23 mouse cellular contexts compared by ENCODE assay signal in the genomic region with DNA sequence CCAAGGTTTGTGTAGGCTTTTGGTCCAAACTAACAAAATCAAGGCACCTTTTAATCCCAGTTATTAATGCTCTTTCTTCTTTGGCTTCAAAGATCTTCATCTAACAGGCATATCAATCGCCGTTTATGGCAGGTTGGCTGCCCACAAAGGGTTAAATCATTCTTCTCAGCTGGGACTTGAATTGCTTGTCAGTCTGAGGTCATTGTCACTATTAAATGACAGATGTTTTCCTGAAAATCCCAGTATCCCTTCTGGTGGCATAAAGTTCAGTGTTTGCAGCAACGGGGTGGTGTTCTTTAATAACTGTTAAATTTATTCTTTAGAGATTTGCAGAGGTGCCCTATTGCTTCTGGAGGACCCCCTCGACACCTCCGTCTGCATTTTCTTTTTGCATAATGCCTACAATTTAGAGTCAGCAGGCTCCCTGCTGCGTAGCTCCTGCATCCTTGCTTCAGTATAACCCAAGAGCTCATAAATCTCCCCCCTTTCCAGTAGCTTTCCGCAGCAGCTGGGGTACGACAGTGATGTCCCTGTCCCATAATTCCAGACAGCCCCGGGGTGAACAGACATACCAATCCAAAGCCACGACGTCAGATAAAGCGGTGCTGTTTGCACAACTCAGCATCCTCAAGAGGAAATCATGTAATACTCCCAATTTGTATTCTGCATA. TPM values are rescaled to one million over a fixed set of nuclear protein-coding genes. Genes with fewer than 3 reads are reported as not detected.
A peak's percentile ranks its signal among the peaks of the same experiment; 100 is the strongest.
DNase-seq lines count a peak whose midpoint lies in the region; ATAC-seq and TF ChIP-seq lines count a peak whose summit lies in the region.
"Had no signal": no experiment of that assay in that cellular context is flagged by ENCODE, and none has a peak within 500 bp of the region (broad histone marks: within the 10 kb centered on the region; RNA-seq: fewer than 3 reads in every experiment).

No protein-coding gene starts in this region.

- H3K4me1 ChIP-seq in hindbrain, embryonic 12.5 days = peaks cover 9% of the 10 kb centered on the region
- peaks cover 13% of the 10 kb centered on the region for H3K4me1 ChIP-seq in neural tube, embryonic 12.5 days
- H3K4me1 ChIP-seq: heart, embryonic 15.5 days had no signal

- H3K27ac ChIP-seq in hindbrain, embryonic 12.5 days = 0 out of 2 replicates have a peak overlapping the region, but pooled peaks have one; percentile 17
- H3K27ac ChIP-seq in neural tube, embryonic 12.5 days = no peak overlapping the region
- H3K27ac ChIP-seq: heart, embryonic 15.5 days; left cerebral cortex, adult 2 months had no signal

- ATAC-seq in hindbrain, embryonic 12.5 days (ENCODE audit: low FRiP score) = peak; percentile 61
- ATAC-seq in neural tube, embryonic 12.5 days (ENCODE audit: low FRiP score, low read depth) = peak; percentile 91
- ATAC-seq: forebrain, embryonic 16.5 days; intestine, postnatal 0 days had no signal

- no peak overlapping the region for H3K9ac ChIP-seq in hindbrain, embryonic 12.5 days
- no peak overlapping the region for H3K9ac ChIP-seq in neural tube, embryonic 12.5 days
- H3K9ac ChIP-seq: heart, embryonic 15.5 days had no signal

- H3K4me3 ChIP-seq in hindbrain, embryonic 12.5 days = no peak overlapping the region
- no peak overlapping the region for H3K4me3 ChIP-seq in neural tube, embryonic 12.5 days
- H3K4me3 ChIP-seq: heart, embryonic 15.5 days; left cerebral cortex, adult 2 months; myocyte had no signal

- 39% methylated on average over 12 of the region's 12 CpGs for WGBS in hindbrain, embryonic 12.5 days
- WGBS in neural tube, embryonic 12.5 days = 24% methylated on average over 12 of the region's 12 CpGs

- TF ChIP-seq POLR2A in brain, embryonic 14.5 days (IDR thresholded peaks at IDR 0.05; ENCODE audit: borderline replicate concordance, extremely low read depth, insufficient read depth, insufficient read length, poor library complexity, severe bottlenecking) = no peak

- peak; percentile 43 for DNase-seq in kidney, postnatal 10 days
- DNase-seq in kidney, adult 18-20 months = no peak
- peak; percentile 60 for DNase-seq in brain, embryonic 14.5 days (ENCODE audit: low read depth)
- no peak for DNase-seq in left cerebral cortex, adult 11 months (ENCODE audit: low spot score)
- DNase-seq in adrenal gland, postnatal 4 days (ENCODE audit: low spot score in 2 of 2) = no peak
- DNase-seq: adrenal gland, postnatal 36 days; cerebellum, adult 9-10 months; gastrocnemius, postnatal 25 days; kidney, postnatal 36 days; lung, adult 18-20 months; lung, postnatal 14 days; right cerebral cortex, postnatal 14 days; spleen, adult 18-20 months; thymus, adult 18-20 months; thymus, postnatal 4 days had no signal

- H3K36me3 ChIP-seq in hindbrain, embryonic 12.5 days = peaks cover 19% of the 10 kb centered on the region
- peaks cover 21% of the 10 kb centered on the region for H3K36me3 ChIP-seq in neural tube, embryonic 12.5 days

- H3K27me3 ChIP-seq in hindbrain, embryonic 12.5 days = no peaks in the 10 kb centered on the region
- H3K27me3 ChIP-seq in neural tube, embryonic 12.5 days (replicated peaks) = no peaks in the 10 kb centered on the region
- H3K27me3 ChIP-seq: heart, embryonic 15.5 days had no signal

- no peaks in the 10 kb centered on the region for H3K9me3 ChIP-seq in hindbrain, embryonic 12.5 days (replicated peaks)
- no peaks in the 10 kb centered on the region for H3K9me3 ChIP-seq in neural tube, embryonic 12.5 days
- H3K9me3 ChIP-seq: heart, embryonic 15.5 days had no signal

- TF ChIP-seq CTCF in brain, embryonic 14.5 days (IDR thresholded peaks at IDR 0.05; ENCODE audit: borderline replicate concordance, extremely low read depth, insufficient read depth, insufficient read length) = no peak

- H3K4me2 ChIP-seq in hindbrain, embryonic 12.5 days (replicated peaks) = no peak overlapping the region
- no peak overlapping the region; the same call in 1 of the 2 replicates for H3K4me2 ChIP-seq in neural tube, embryonic 12.5 days (replicated peaks)
- H3K4me2 ChIP-seq: heart, embryonic 15.5 days; liver, embryonic 11.5 days had no signal

RNA-seq across cellular contexts. Expression of a gene that starts 46.6 kb away (rescaled TPM):
- 51.5 and 58.9 TPM in 2 replicates for polyA plus RNA-seq in brain, embryonic 14.5 days (2012; rRNA removed)
- polyA plus RNA-seq in hindbrain, embryonic 12.5 days (2016; fragmentation: Nextera tagmentation; extraction: Ambion mirVana) = 64.7 and 65.6 TPM in 2 replicates
- polyA plus RNA-seq in neural tube, embryonic 12.5 days (2016; fragmentation: Nextera tagmentation; extraction: Ambion mirVana) = 55.5 and 64.5 TPM in 2 replicates
- total RNA-seq in adrenal gland, postnatal 4 days (2021) = 10 to 100 TPM; 47.2 to 51.6 TPM

Comparison
In these comparisons a context has a peak if more than half of its experiments do, and no peak if none do; other contexts are left out.
1. DNase-seq: peak in kidney, postnatal 10 days (single experiment) and brain, embryonic 14.5 days (single experiment); none in kidney, adult 18-20 months (single experiment), left cerebral cortex, adult 11 months (single experiment) and adrenal gland, postnatal 4 days (0 of 2).